Mouse (Mus musculus) thymus, postnatal 0 days (tissue): ENCODE results near the gene Npff. TPM values are rescaled to one million over a fixed set of nuclear protein-coding genes. Genes with fewer than 3 reads are reported as not detected.

Experiments
- DNase-seq: peaks from one replicate; pipeline ENCODE4 v3.0.0-alpha.2; 2015; ENCODE audit warnings: low spot score
- polyA plus RNA-seq: library from polyadenylated mRNA; unstranded; fragments of >200 nt; fragmentation: Nextera tagmentation; extraction: Ambion mirVana; gene quantifications from 2 replicates; pipeline ENCODE4 v1.2.1, GENCODE M21; 2015

Npff gene
- polyA plus RNA-seq, 1 experiment from 2014 or later: 3.9 TPM

- DNase-seq: no peak
Observed at GRCm38 (mm10) chr15:102520416-102520815, 4.3 kb downstream of the Npff start.

GRCm38 (mm10) chr15:102519211-102520141, 5.3 kb downstream of the Npff start:
- peak; percentile 14 for DNase-seq

- no peak for DNase-seq
Observed at GRCm38 (mm10) chr15:102518859-102519201, 5.9 kb downstream of the Npff start.

GRCm38 (mm10) chr15:102517976-102518858, 6.5 kb downstream of the Npff start, which contains the start of gene Tarbp2:
Gene Tarbp2, plus strand, starts transcription at chr15:102518192.
- DNase-seq: peak; percentile 99

- DNase-seq: no peak
Observed at GRCm38 (mm10) chr15:102517631-102517975, 7.1 kb downstream of the Npff start.

GRCm38 (mm10) chr15:102516728-102517404, 7.9 kb downstream of the Npff start, which contains the start of gene Map3k12:
Gene Map3k12, minus strand, starts transcription at chr15:102517064.
- DNase-seq: peak; percentile 62

- DNase-seq: no peak
Observed at GRCm38 (mm10) chr15:102516293-102516692, 8.4 kb downstream of the Npff start.

GRCm38 (mm10) chr15:102515791-102516190, 9.0 kb downstream of the Npff start:
- no peak for DNase-seq

GRCm38 (mm10) chr15:102515261-102515660, 9.5 kb downstream of the Npff start:
- no peak for DNase-seq

- DNase-seq: no peak
Observed at GRCm38 (mm10) chr15:102513004-102513403, 11.7 kb downstream of the Npff start.

GRCm38 (mm10) chr15:102512471-102512870, 12.3 kb downstream of the Npff start:
- DNase-seq: no peak

GRCm38 (mm10) chr15:102512010-102512409, 12.7 kb downstream of the Npff start:
- no peak for DNase-seq

- no peak for DNase-seq
Observed at GRCm38 (mm10) chr15:102511285-102511833, 13.4 kb downstream of the Npff start.

GRCm38 (mm10) chr15:102510590-102511284, 14.0 kb downstream of the Npff start:
- DNase-seq: peak; percentile 81

- DNase-seq: no peak
Observed at GRCm38 (mm10) chr15:102510110-102510509, 14.6 kb downstream of the Npff start.

GRCm38 (mm10) chr15:102508336-102508735, 16.4 kb downstream of the Npff start:
- DNase-seq: no peak

GRCm38 (mm10) chr15:102507561-102507960, 17.2 kb downstream of the Npff start:
- DNase-seq: no peak

GRCm38 (mm10) chr15:102506864-102507263, 17.9 kb downstream of the Npff start:
- no peak for DNase-seq

GRCm38 (mm10) chr15:102506464-102506830, 18.3 kb downstream of the Npff start:
- DNase-seq: no peak

- no peak for DNase-seq
Observed at GRCm38 (mm10) chr15:102505770-102506463, 18.8 kb downstream of the Npff start.
